Mouse (Mus musculus) G1E-ER4 (cell line): ENCODE results near the gene Dnajb12. TPM values are rescaled to one million over a fixed set of nuclear protein-coding genes. Genes with fewer than 3 reads are reported as not detected.

Experiments
- GATA1 ChIP-seq: IDR thresholded peaks from one replicate; pipeline ENCODE4 v1.8.0; 2012; ENCODE audit warnings: low read length, inconsistent platforms
- polyA plus RNA-seq: library from polyadenylated mRNA; stranded (reverse); fragments of >175 nt; gene quantifications from 2 replicates; pipeline ENCODE4 v1.2.3, GENCODE M21; 2012

Gene Dnajb12
- polyA plus RNA-seq, 1 experiment, result 33.1 TPM

DNA sequence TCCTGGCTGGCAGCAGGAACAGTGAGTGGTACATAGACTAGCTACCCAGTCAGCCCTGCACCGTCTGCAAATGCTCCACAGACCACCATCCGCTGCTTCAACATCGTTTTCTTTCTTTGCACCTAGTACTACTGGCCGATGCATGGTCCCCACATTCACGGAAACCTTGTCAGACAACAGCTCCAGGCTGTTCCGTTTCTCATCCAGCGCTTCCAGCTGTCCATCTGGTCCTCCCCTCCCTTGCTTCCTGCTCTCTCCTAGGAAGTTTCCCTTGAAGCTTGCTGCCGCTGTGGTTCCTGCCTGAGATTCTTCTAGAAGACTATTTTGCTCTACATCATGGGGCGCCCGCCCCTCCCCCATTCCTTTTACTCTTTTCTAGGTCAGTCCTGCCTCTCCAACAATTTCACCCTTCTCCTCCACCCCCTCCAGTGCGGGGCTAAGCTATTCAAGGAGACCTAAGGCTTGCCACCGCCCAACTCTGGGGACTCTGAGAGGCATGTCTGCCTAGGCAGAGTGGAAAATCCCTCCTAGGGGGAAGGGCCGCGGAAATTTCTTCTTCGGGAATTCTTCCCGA, 63.6 kb downstream of the Dnajb12 start:
- no peak for TF ChIP-seq GATA1

DNA sequence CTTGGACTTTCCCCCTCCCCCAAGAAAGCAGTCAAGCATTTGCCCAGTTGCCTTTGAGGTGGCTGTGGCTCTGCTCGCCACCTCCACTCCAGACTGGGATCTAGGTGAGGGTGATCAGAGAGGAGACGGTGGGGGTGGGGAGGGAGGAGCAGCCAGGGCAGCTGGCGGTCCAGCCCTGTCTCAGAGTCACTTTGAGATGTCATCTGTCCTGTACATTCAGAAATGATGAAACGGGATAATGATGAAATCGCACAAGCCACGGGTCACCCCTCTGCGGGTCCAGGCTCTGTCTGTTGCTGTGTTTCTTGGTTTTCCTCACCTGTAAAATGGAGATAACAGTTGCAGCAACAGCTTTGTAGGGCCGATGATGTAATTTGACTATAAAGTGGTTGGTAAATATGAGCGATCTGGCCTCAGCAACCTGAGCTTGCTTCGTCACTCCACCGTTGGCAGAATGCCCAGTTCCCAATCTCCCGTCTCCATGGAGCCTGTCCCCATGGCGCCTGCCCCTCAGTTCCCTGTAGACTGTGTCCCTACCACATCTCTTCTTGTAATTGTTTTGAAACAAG, 64.1 kb downstream of the Dnajb12 start:
- no peak for TF ChIP-seq GATA1

DNA sequence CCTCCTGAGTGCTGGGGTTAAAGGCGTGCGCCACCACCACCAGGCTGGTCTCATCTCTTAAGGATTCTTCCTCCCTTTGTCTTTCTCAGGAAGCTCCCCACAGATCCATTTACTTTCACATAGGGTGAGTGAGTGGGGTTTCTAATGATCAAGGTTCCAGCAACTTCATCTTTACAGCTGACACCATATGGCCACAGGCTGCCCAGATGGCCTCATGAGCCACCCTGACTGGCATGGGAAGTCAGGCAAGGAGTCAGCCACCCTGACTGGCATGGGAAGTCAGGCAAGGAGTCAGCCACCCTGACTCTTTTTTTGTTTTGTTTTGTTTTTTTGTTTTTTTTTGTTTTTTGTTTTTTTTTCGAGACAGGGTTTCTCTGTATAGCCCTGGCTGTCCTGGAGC, 66.1 kb downstream of the Dnajb12 start:
- no peak for TF ChIP-seq GATA1

DNA sequence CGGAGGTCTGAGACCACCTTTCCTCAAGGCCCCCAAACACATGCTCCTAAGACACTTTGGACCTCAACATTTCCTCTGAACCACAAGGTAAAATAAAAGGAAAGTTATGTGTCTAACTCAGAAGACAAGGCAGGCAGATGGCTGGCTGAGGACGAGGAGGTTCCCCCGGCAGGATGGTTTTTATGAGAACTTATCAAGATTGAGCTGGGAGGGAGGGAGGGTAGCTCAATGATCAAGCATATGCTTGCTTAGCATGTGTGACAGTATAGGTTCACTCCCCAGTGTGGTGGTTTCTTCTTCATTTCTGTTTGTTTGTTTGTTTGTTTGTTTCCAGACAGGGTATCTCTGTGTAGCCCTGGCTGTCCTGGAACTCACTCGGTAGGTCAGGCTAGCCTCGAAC, 67.0 kb downstream of the Dnajb12 start:
- TF ChIP-seq GATA1, result no peak

DNA sequence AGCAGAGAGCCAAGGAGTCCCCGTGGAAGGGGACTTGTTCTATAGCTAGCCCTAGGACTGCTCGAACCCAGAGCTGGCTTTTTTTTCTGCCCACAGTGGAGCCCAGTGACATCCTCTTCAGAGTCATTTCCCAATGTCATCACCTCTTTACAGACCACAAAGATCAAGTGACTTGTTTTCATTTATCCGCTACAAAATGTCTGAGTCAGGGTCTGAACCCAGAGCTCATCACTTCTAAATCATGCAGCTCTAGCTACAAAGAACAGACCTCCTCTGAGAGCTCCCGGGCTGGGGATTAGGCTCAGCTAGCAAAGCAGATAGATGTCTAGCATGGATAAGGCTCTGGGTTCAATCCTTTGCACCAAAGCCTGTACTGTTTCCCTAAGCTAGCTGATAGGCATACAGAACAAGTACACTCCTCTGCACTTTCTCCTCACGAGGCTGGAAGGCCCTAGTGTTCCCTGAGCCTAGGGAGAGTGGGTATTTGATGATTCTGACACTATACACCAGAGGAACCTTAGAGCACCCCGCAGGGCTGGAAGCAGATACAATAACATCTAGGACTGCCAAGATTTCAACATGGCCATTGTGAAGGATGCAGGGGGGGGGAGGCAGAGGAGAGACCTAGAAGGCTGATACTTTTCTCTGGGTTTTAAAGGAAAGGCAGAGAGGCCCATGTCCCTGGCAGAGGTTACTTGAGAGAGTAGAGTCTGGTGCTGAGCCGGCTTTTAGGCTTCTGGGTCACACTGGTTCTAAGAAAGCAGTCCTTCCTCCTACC, 68.1 kb downstream of the Dnajb12 start:
- no peak for TF ChIP-seq GATA1

DNA sequence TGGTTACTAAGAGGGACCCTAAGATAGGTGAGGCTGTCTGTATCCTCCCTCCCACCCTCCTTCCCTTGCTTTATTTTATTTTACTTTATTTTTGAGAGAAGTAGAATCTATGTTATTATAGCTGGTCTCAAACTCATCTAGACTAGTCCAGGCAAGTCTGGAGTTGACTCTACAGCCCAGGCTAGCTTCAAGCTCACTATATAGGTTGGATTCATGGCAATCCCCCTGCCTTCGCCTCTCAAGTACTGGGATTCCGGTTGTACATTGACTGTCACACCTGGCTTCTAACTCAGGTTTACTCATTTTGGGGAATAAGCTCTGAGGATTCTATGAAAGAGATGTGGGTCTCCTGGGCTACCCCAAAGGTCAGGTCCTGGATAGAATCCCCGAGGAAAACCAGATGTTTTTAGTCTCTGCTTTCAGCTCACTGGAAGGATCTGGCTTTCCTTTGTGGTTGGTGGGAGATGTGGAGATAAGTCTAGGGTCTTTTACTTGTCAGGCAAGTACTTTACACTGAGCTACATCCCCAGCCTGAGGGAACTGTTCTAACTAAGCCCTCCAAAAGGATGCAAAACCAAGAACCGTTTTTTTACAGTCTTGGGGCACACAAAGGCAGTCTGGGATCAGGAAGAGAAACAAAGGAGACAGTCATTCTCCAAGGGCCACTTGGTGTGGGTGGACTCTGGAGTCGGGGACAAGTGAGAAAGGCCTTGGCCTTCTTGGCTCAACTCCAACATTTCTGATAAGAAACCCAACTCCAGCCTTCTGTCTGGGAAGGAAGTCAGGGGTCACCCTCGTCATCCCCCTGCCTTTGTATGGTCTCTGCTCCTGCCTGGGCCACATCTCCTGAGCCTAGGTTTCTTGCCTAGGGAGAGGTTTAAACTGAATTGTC, 69.3 kb downstream of the Dnajb12 start:
- TF ChIP-seq GATA1, result no peak

Other genes starting within 250 kb of the Dnajb12 start
- 9.3 and 9.4 TPM in 2 replicates for gene Micu1, start 177.1 kb upstream of the Dnajb12 start, polyA plus RNA-seq
- 8.0 and 9.2 TPM in 2 replicates for gene Ddit4, start 72.3 kb downstream of the Dnajb12 start, polyA plus RNA-seq
- gene Ascc1, start 123.2 kb downstream of the Dnajb12 start, polyA plus RNA-seq, result 30.6 and 31.6 TPM in 2 replicates
- gene Anapc16, start 123.6 kb downstream of the Dnajb12 start, polyA plus RNA-seq, result 26.0 and 54.9 TPM in 2 replicates
- gene Spock2, start 226.7 kb downstream of the Dnajb12 start, polyA plus RNA-seq, result 0.02 TPM in 1 of 2 replicates, not detected in the other